Mouse (Mus musculus): Measurements from ENCODE around the gene Sox2. TPM values are rescaled to one million over a fixed set of nuclear protein-coding genes. Genes with fewer than 3 reads are reported as not detected.
A peak's percentile ranks its signal among the peaks of the same experiment; 100 is the strongest.

Sox2 gene
- polyA plus RNA-seq (2015; fragmentation: Nextera tagmentation; extraction: Ambion mirVana) = 20.9 TPM in 2 replicates

DNA sequence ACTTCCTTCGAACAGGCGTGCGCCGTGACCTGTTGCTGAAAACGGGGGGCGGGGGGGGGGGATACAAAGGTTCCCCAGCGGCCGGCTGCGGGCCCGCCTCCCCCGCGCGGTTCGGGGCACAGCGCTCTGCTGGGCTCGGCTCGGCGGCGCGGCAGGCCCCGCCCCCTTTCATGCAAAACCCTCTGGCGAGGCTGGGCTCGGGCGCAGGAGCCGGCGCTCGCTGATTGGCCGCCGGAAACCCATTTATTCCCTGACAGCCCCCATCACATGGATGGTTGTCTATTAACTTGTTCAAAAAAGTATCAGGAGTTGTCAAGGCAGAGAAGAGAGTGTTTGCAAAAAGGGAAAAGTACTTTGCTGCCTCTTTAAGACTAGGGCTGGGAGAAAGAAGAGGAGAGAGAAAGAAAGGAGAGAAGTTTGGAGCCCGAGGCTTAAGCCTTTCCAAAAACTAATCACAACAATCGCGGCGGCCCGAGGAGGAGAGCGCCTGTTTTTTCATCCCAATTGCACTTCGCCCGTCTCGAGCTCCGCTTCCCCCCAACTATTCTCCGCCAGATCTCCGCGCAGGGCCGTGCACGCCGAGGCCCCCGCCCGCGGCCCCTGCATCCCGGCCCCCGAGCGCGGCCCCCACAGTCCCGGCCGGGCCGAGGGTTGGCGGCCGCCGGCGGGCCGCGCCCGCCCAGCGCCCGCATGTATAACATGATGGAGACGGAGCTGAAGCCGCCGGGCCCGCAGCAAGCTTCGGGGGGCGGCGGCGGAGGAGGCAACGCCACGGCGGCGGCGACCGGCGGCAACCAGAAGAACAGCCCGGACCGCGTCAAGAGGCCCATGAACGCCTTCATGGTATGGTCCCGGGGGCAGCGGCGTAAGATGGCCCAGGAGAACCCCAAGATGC, at the start of gene Sox2:
Gene Sox2, plus strand, starts transcription at position 680 of the 895 bp plus-strand sequence.
- ATAC-seq (ENCODE audit: low read depth) = peak; percentile 88
- under 1% methylated on average over 86 of the region's 86 CpGs for WGBS
- H3K27me3 ChIP-seq = peaks cover 75% of the 10 kb centered on the region

GRCm38 (mm10) chr3:34601116-34601515, 49.1 kb upstream of the Sox2 start:
- no peak overlapping the region for H3K4me3 ChIP-seq
- no peaks in the 10 kb centered on the region for H3K27me3 ChIP-seq
- 0 out of 2 replicates have a peak, but pooled peaks cover 4% of the 10 kb centered on the region for H3K36me3 ChIP-seq
- H3K4me2 ChIP-seq = no peak overlapping the region
- ATAC-seq (ENCODE audit: low read depth) = no peak
- no peak overlapping the region for H3K9ac ChIP-seq
- 80% methylated on average over 2 of the region's 2 CpGs for WGBS
- H3K27ac ChIP-seq (replicated peaks) = no peak overlapping the region
- no peaks in the 10 kb centered on the region for H3K4me1 ChIP-seq (replicated peaks)
- H3K9me3 ChIP-seq = no peaks in the 10 kb centered on the region

More for the DNA sequence above, at the start of gene Sox2:
- Histone ChIP-seq H3K36me3 (no peaks in the 10 kb centered on the region), H3K4me1 (replicated peaks) (peaks cover 43% of the 10 kb centered on the region), H3K4me3 (peak within 1 kb of the TSS; percentile 55), H3K27ac (replicated peaks) (peak within 1 kb of the TSS; percentile 94), H3K9me3 (no peaks in the 10 kb centered on the region), H3K9ac (peak within 1 kb of the TSS; percentile 80), H3K4me2 (peak within 1 kb of the TSS; percentile 69)

GRCm38 (mm10) chr3:34614107-34614506, 36.1 kb upstream of the Sox2 start:
- Histone ChIP-seq H3K9ac (no peak overlapping the region), H3K4me3 (no peak overlapping the region)
- ATAC-seq (ENCODE audit: low read depth) = no peak

GRCm38 (mm10) chr3:34615526-34615925, 34.7 kb upstream of the Sox2 start:
- 0 out of 2 replicates have a peak, but pooled peaks cover 5% of the 10 kb centered on the region for H3K9me3 ChIP-seq
- no peak for ATAC-seq (ENCODE audit: low read depth)
- 74% methylated on average over 15 of the region's 15 CpGs for WGBS
- no peak overlapping the region for H3K4me2 ChIP-seq
- no peaks in the 10 kb centered on the region for H3K27me3 ChIP-seq
- no peaks in the 10 kb centered on the region for H3K4me1 ChIP-seq (replicated peaks)
- H3K36me3 ChIP-seq = no peaks in the 10 kb centered on the region
- no peak overlapping the region for H3K4me3 ChIP-seq
- no peak overlapping the region for H3K27ac ChIP-seq (replicated peaks)
- H3K9ac ChIP-seq = no peak overlapping the region

More at GRCm38 (mm10) chr3:34614107-34614506, 36.1 kb upstream of the Sox2 start:
- Histone ChIP-seq H3K9me3 (0 out of 2 replicates have a peak, but pooled peaks cover 5% of the 10 kb centered on the region), H3K4me2 (no peak overlapping the region), H3K27ac (replicated peaks) (no peak overlapping the region), H3K4me1 (replicated peaks) (no peaks in the 10 kb centered on the region), H3K36me3 (no peaks in the 10 kb centered on the region), H3K27me3 (no peaks in the 10 kb centered on the region)
- 79% methylated on average over 7 of the region's 7 CpGs for WGBS

DNA sequence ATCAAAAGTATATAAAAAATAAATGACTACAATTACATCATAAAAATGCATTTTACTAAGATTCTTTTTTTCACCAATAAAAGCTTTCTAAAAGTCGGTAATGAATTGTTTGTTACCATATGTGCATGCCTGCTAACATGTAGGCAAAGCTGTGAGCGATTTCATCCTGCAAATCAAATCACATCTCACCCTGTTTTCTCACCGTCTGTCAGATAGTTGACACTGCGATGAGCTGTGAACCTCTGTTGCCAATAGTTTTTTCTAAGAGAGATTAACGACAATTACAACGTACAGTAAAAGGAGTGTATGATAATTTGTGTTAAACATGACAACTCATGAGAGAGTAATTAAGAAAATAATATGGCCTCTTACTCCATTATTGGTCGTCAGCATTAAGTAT, 31.3 kb upstream of the Sox2 start:
- WGBS = 80% methylated on average over 7 of the region's 7 CpGs
- H3K4me3 ChIP-seq = no peak overlapping the region
- H3K9me3 ChIP-seq = no peaks in the 10 kb centered on the region
- H3K36me3 ChIP-seq = no peaks in the 10 kb centered on the region
- no peak overlapping the region for H3K4me2 ChIP-seq
- H3K27ac ChIP-seq (replicated peaks) = no peak overlapping the region
- no peaks in the 10 kb centered on the region for H3K4me1 ChIP-seq (replicated peaks)
- H3K9ac ChIP-seq = no peak overlapping the region
- no peak for ATAC-seq (ENCODE audit: low read depth)
- no peaks in the 10 kb centered on the region for H3K27me3 ChIP-seq

DNA sequence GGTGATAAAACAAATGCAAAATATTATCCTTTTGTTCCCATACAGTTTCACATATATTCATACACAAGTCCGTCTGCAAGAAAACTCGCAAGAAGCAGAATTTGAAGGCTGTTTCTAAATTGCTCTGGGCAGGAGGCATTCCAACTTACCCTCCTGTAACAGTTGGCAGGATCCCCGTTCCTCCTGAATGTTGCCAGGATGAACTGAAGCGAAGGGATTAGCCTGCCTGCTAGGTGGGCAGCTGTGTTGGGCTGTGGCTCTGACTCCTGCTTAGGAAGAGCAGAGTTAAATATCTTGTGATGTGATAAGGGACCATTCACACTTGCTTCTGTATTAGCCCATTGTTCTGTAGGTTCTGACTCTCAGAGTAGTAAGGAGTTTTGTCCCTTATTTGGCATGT, 30.1 kb upstream of the Sox2 start:
- no peak overlapping the region for H3K9ac ChIP-seq
- no peaks in the 10 kb centered on the region for H3K9me3 ChIP-seq
- WGBS = 91% methylated on average over 4 of the region's 4 CpGs
- no peaks in the 10 kb centered on the region for H3K27me3 ChIP-seq
- no peak for ATAC-seq (ENCODE audit: low read depth)
- H3K4me3 ChIP-seq = no peak overlapping the region
- H3K4me1 ChIP-seq (replicated peaks) = no peaks in the 10 kb centered on the region
- no peak overlapping the region for H3K27ac ChIP-seq (replicated peaks)
- H3K36me3 ChIP-seq = no peaks in the 10 kb centered on the region
- H3K4me2 ChIP-seq = no peak overlapping the region

- WGBS = 93% methylated on average over 16 of the region's 16 CpGs
- Histone ChIP-seq H3K4me1 (replicated peaks) (no peaks in the 10 kb centered on the region), H3K27ac (replicated peaks) (no peak overlapping the region), H3K4me2 (no peak overlapping the region), H3K36me3 (no peaks in the 10 kb centered on the region), H3K9ac (no peak overlapping the region), H3K9me3 (no peaks in the 10 kb centered on the region), H3K4me3 (no peak overlapping the region), H3K27me3 (no peaks in the 10 kb centered on the region)
- ATAC-seq (ENCODE audit: low read depth) = no peak
Observed at GRCm38 (mm10) chr3:34624721-34625270, 25.4 kb upstream of the Sox2 start.

GRCm38 (mm10) chr3:34626521-34626920, 23.7 kb upstream of the Sox2 start:
- Histone ChIP-seq H3K9me3 (no peaks in the 10 kb centered on the region), H3K4me2 (no peak overlapping the region), H3K9ac (no peak overlapping the region), H3K27ac (replicated peaks) (no peak overlapping the region), H3K4me1 (replicated peaks) (no peaks in the 10 kb centered on the region), H3K4me3 (no peak overlapping the region), H3K27me3 (no peaks in the 10 kb centered on the region), H3K36me3 (no peaks in the 10 kb centered on the region)
- 70% methylated on average over 8 of the region's 8 CpGs for whole genome bisulfite sequencing
- no peak for ATAC-seq (ENCODE audit: low read depth)

- H3K27me3 ChIP-seq = no peaks in the 10 kb centered on the region
- H3K4me1 ChIP-seq (replicated peaks) = no peaks in the 10 kb centered on the region
- H3K4me3 ChIP-seq = no peak overlapping the region
- ATAC-seq (ENCODE audit: low read depth) = no peak
- no peaks in the 10 kb centered on the region for H3K9me3 ChIP-seq
- 63% methylated on average over 8 of the region's 8 CpGs for WGBS
- H3K4me2 ChIP-seq = no peak overlapping the region
- H3K27ac ChIP-seq (replicated peaks) = no peak overlapping the region
- H3K36me3 ChIP-seq = no peaks in the 10 kb centered on the region
- H3K9ac ChIP-seq = no peak overlapping the region
Observed at GRCm38 (mm10) chr3:34630031-34630430, 20.2 kb upstream of the Sox2 start.

GRCm38 (mm10) chr3:34630736-34631135, 19.5 kb upstream of the Sox2 start:
- WGBS = 64% methylated on average over 1 of the region's 1 CpGs
- no peak for ATAC-seq (ENCODE audit: low read depth)
- Histone ChIP-seq H3K36me3 (no peaks in the 10 kb centered on the region), H3K4me2 (no peak overlapping the region), H3K9ac (no peak overlapping the region), H3K27me3 (no peaks in the 10 kb centered on the region), H3K27ac (replicated peaks) (no peak overlapping the region), H3K4me1 (replicated peaks) (no peaks in the 10 kb centered on the region), H3K9me3 (no peaks in the 10 kb centered on the region), H3K4me3 (no peak overlapping the region)

GRCm38 (mm10) chr3:34636958-34637357, 13.2 kb upstream of the Sox2 start:
- Histone ChIP-seq H3K9ac (no peak overlapping the region), H3K4me1 (replicated peaks) (peaks cover 34% of the 10 kb centered on the region), H3K9me3 (no peaks in the 10 kb centered on the region), H3K27me3 (peaks cover 47% of the 10 kb centered on the region), H3K36me3 (no peaks in the 10 kb centered on the region), H3K4me3 (no peak overlapping the region), H3K4me2 (no peak overlapping the region), H3K27ac (replicated peaks) (no peak overlapping the region)
- ATAC-seq (ENCODE audit: low read depth) = no peak
- WGBS = 53% methylated on average over 6 of the region's 6 CpGs

GRCm38 (mm10) chr3:34637481-34637880, 12.7 kb upstream of the Sox2 start:
- Histone ChIP-seq H3K9me3 (no peaks in the 10 kb centered on the region), H3K4me2 (0 out of 2 replicates have a peak overlapping the region, but pooled peaks have one; percentile 60), H3K9ac (no peak overlapping the region), H3K4me1 (replicated peaks) (peaks cover 39% of the 10 kb centered on the region), H3K27ac (replicated peaks) (no peak overlapping the region), H3K27me3 (peaks cover 51% of the 10 kb centered on the region), H3K4me3 (no peak overlapping the region), H3K36me3 (no peaks in the 10 kb centered on the region)
- WGBS = 20% methylated on average over 5 of the region's 5 CpGs
- ATAC-seq (ENCODE audit: low read depth) = no peak

Data from neural tube, embryonic 13.5 days (tissue).